Mouse (Mus musculus) c-Kit-positive CD71-positive TER-119-positive erythroid progenitor cells, embryonic 14.5 days (primary cell): ENCODE results near the gene Gm10300.

ENCODE experiments used
- DNase-seq: peaks from one replicate; pipeline ENCODE4 v3.0.0-alpha.2; 2013; ENCODE audit warnings: low spot score

The Gm10300 gene

DNA sequence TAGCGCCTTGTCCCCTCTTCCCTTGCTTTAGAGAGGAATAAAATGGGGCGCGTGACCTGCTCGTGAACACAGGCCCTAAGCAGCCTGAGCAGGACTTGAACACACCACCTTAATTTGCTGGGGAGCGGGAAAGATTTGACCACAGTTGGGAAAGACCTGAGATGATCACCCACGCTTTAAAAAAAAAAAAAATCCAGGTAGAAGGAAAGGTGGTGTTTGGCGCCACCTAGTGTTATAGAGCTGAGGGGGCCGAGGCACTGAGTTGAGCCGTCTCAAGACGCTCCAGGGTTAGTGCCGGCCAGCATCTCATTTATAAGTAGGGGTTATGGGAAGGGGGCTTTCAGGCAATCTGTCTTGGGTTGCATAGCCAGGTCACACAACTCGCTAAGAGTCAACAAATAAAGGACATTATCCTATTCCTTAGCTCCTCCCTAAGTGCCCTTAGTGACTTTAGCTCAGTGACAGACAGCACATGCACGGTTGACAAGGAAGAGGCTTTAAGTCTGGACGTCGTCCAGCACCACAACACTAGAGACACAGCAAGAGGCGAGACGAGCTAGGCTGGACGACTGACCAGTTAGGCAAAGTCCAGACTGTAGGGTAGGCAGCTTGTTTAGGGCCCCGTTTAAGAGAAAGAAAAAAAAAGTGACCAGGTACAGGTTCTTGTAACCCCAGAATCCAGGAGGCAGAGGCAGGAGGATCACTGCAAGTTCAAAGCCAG, 5.2 kb downstream of the Gm10300 start:
- peak; percentile 83 for DNase-seq

DNA sequence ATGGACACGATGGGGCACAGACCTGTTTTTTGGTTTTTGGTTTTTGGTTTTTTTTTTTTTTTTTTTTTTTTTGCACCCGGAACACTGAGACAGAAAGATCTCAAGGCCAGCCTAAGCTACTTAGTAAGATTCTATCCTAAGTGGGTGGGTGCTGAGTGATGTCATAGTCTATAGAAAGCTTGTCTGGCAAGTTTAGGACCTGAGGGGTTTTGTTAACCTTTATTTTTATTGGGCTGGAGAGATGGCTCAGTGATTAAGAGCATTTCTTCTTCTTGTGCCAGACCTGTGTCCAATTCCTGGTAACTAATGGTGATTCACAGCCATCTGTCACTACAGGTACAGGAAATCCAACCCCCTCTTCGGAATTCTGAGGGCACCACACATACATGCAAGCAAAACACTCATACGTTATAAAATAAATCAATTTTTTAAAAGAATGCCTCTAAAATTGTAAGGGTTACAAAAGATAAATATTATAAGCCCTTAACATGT, 6.0 kb downstream of the Gm10300 start:
- no peak for DNase-seq

DNA sequence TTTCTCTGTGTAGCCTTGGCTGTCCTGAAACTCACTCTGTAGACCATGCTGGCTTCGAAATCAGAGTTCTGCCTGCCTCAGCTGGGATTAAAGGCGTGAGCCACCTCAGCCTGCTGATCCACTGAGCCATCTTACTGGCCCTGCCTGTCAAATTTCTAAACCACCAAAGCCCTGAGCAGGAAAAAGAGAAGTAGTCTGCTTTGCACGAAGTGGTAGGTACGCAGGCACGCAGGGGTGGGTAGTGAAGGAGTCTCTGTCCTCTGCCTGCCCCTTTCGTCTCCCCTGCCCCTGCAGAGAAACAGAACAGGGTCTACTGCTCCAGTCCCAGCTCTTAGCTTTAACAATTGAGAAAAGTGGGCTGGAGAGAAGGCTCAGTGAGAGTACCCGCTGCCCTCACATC, 10.6 kb downstream of the Gm10300 start:
- DNase-seq: no peak

DNA sequence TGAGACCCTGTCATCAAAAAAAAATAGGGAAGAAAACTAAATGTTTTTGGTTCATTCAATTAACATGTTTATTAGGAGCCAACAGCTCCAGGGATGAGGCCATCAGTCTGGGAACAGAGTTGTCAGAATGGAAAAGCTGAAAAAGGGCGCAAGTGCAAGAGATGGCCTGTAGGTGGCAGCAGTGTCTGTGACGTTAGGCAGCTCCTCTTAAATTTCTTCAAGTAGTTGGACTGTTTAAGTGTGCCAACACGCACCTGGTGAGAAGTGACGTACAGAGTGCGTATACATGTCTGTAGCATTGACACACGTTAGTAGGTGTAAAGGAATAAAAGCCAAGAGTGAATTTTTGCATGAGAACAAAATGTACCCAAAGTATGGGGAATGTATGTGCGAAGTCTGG, 14.4 kb downstream of the Gm10300 start:
- peak; percentile 63 for DNase-seq

DNA sequence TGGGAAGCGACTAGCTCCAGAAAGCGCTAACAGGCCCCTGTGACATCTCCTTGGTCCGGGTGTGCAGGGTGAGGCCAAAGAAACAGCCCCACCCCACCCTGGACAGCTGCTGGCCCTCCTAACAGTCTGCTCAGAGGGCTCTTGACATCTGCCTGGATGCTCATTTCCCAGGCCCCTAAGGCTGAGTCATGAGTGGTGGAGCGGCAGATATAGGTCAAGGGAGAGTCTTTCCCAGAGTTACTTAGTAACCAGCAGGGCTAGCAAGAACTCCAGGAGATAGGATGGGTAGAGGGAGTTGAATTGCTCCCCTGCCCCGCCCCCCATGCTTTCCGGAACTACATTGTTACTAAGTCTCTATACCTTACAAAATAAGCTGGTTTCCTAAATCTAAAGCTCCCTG, 18.6 kb downstream of the Gm10300 start:
- no peak for DNase-seq

DNA sequence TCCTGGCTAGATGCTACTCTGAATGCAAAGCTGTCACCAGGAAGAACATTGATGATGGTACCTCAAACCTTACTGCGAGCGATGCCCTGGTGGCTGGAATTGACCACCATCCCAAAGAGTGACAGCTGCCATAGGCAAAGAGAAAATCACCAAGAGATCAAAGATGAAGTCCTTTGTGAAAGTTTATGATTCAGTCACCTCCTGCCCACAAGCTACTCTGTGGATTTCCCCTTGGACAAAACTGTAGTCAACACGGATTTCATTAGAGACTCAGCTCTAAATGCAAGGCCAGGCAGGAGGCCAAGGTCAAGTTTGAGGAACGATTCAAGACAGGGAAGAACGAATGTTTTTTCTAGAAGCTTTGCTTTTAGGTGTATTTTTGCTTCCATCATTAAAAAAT, 19.4 kb downstream of the Gm10300 start:
- no peak for DNase-seq

DNA sequence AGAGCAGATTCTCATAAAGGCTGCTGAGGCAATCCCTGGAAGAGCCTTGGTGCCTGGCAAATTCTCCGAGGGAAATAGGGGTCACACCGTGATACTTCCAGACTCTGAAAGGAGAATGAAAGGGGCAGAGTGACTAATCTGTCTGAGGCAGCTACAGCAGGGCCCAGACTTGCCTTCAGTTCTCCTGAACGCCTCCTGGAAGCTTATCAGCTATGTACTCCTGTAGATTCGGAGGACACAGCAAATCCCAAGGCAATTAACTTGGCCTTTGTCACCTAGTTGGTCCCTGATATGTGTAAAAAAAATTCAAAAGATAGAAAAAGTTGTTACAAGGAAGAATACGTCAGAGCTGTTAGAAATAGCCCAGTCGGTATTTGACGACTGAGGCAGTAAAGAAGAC, 20.5 kb downstream of the Gm10300 start:
- no peak for DNase-seq

DNA sequence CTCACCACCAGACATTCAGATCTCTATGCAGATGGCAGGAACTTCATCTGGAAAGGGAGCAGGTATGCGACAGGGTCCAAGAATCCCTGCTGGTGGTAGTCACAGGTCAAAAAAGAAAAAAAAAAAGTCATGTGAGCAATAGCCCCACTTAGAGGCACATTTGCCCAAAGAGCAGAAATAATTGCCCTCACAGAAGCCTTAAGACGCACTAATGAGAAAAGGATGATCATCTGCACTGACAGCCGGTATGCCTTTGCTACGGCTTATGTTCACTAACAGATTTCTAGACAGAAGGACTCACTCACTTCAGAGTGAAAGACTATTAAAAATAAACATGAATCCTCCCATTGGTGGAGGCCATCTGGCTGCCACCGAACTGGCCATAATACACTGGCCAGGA, 25.1 kb downstream of the Gm10300 start:
- no peak for DNase-seq

DNA sequence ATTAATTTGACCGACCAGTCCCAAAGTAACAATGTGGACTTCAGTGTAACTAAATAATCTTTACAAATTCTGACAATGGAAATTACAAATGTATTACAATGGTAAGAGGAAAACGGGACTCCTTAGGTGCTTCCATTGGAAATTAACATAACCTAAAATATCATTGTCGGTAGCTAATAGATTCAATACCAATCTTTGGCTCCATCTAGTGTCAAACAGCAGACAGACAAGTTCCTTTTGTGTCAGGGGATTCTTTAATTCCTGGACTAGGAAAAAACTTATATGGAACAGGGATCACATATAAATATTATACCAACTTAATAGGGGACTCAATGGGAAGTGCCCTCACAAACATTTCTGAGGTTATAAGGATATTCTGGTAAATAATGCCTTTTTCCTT, 26.7 kb downstream of the Gm10300 start:
- no peak for DNase-seq

DNA sequence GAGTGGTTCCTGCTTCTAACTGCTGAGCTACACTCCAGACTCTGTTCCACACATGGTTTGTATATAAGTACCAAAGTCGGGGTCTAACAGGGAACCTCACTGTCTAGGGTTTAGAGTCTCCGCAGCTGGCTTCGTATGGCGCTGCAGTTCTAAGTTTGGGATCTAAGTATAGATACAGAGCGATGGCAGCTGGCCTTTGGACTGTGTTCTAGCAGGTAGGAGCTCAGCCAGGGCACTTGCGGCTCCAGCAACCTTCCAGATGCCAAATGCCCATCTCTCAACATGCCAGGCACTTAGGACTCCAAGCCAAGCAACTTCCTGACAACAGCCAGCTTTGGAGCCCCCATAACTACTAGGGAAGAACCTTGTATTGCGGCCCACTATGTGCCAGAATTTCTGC, 33.7 kb downstream of the Gm10300 start:
- no peak for DNase-seq

DNA sequence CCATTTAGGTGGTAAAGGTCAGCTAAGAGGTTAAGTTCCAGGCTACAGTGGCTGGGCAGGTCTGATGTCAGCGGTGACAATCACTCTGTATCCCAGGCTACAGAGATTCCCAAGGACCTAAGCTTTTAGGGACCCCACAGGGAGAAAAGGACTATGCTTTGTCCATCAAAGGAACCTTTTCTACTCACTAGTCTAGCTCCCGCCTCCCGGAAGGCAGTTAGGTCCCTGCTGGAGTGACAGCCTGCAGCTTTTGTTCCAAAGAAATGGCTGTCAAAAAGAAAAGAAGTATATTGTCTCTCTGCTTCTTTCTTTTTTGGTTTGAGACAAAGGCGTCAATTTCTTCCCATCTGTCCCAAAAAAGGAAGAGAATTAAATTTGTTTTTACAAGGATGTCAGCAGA, 36.7 kb downstream of the Gm10300 start:
- DNase-seq: no peak

DNA sequence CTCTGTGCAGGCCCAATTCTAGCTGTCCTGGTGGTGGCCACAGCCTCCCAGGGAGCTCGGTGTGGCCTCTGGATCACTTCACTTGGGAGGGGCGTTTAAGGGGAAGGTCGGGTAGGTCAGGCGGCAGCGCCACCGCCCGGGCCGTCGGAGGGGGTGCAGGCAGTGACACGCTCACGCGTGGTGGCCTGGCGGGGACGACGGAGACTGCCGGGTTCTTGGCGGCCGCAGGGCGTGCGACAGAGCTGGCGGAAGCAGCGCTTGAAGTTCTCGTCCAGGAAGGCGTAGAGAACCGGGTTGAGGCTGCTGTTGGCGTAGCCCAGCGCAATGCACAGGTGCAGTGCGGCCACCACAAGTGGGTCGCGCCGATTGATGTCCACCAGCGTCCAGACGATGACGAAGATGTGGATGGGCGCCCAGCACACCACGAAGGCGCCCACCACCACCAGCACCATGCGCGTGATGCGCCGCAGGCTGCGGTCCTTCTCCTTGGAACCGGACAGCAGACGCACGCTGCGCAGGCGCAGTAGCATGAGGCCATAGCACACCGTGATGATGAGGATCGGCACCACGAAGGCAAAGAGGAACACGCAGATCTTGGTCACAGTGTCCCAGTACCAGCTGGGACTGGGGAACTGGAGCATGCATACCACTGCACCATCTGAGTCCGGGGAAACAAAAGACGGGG, 39.1 kb downstream of the Gm10300 start:
- no peak for DNase-seq

DNA sequence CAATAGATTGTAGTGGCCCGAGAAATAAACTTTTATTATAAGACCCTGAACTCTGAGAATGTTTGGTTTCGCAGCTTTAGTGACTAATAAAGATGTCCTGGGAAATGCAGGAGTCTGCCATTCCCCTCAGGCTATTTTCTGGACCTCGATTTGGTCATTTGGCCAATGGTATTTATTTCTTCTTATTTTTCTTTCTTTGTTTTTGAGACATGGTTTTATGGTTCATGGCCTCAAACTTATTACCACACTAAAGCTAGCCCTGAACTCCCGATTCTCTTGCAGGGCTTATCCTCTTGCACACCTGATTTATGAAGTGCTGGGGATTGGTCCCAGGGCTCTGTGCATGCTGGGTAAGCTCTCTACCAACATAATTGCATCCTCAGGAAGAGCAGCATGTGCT, 41.8 kb downstream of the Gm10300 start:
- no peak for DNase-seq

DNA sequence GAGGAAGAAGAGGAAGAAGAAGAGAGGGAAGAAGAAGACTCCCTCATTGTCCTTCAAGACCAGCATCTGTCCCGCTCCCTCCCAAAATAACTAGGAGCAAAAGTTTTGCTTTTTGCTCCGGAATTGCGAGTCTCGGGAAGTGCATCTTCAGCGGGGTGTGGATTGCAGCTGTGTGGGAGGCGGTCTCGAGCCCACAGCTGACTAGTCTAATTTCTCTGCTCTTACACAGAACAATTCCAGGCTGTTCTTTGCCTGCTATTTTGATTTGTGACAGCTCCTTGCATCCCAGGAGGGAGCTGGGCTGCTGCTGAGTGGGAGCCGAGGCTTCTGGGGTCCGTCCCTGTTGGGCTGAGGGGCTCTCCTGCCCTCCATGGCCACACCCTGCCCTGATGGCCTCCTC, 45.1 kb downstream of the Gm10300 start:
- no peak for DNase-seq

DNA sequence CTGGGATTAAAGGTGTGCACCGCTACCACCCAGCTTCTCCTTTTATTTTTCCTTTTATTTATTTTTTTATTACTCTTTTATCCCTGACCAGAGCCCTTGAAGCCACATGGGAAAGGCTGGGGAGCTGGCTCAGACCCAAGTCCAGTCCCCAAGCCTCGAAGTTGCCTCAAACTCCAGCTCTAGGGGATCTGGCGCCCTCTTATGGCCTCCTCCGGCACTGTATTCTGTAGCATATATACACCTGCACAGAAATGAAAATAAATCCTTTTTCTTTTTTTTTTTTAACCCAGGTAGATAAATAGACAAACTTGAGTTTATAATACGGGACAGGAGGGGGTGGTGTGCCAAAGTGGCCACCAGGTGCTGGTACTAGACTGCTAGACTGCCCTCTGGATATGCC, 47.2 kb downstream of the Gm10300 start:
- no peak for DNase-seq

DNA sequence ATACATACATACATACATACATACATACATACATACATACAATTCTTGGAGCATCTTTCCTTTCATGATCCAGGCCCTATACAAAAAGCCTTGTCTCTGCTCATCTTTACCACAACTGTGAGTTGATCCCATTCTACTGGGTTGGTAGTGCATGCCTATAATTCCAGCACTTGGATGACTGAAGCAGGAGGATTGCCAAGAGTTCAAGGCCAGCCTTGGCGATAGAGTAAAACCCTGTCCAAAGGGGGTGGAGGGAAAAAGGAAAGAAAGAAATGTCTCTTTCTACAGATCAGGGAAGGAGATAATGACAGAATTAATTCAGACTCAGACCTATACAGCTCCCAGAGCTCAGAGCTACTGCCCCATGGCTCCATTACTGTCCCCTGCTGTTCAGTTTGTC, 48.7 kb downstream of the Gm10300 start:
- no peak for DNase-seq
